In genomic region chr1:34077422-34077790, GRCm38 (mm10) we compare ENCODE assay signal across 12 mouse cellular contexts.
DNase-seq lines count a peak whose midpoint lies in the region; ATAC-seq and TF ChIP-seq lines count a peak whose summit lies in the region.
"Had no signal": no experiment of that assay in that cellular context is flagged by ENCODE, and none has a peak within 500 bp of the region (broad histone marks: within the 10 kb centered on the region; RNA-seq: fewer than 3 reads in every experiment).

No protein-coding gene starts in this region.

- H3K79me2 ChIP-seq in heart, adult 2 months (replicated peaks; ENCODE audit: control insufficient read depth, insufficient read depth, low read length) = peaks cover 7% of the 10 kb centered on the region

- H3K4me3 ChIP-seq in heart, postnatal 0 days (ENCODE audit: low read depth, low read length) = peak overlapping the region; percentile 30; the same call in 1 of the 2 replicates
- no peak overlapping the region for H3K4me3 ChIP-seq in heart, adult 2 months
- H3K4me3 ChIP-seq in ES-Bruce4 (ENCODE audit: low read depth, low read length) = peak overlapping the region; percentile 63
- H3K4me3 ChIP-seq in embryonic facial prominence, embryonic 12.5 days = 0 out of 2 replicates have a peak overlapping the region, but pooled peaks have one; percentile 5
- H3K4me3 ChIP-seq in limb, embryonic 15.5 days = peak overlapping the region; percentile 19; the same call in 1 of the 2 replicates

- no peak overlapping the region for H3K9ac ChIP-seq in heart, postnatal 0 days (replicated peaks; ENCODE audit: low read depth, low read length)
- no peak overlapping the region for H3K9ac ChIP-seq in heart, adult 2 months (ENCODE audit: low read depth, low read length)
- peak overlapping the region; percentile 71 for H3K9ac ChIP-seq in ES-Bruce4 (ENCODE audit: low read depth, poor library complexity, severe bottlenecking)
- no peak overlapping the region for H3K9ac ChIP-seq in embryonic facial prominence, embryonic 12.5 days
- no peak overlapping the region for H3K9ac ChIP-seq in limb, embryonic 15.5 days

- no peaks in the 10 kb centered on the region for H3K9me3 ChIP-seq in heart, postnatal 0 days (replicated peaks; ENCODE audit: control insufficient read depth, low read length)
- no peaks in the 10 kb centered on the region for H3K9me3 ChIP-seq in ES-Bruce4 (replicated peaks; ENCODE audit: control insufficient read depth, insufficient read depth, low read length, poor library complexity, severe bottlenecking)
- H3K9me3 ChIP-seq in embryonic facial prominence, embryonic 12.5 days = no peaks in the 10 kb centered on the region
- H3K9me3 ChIP-seq in limb, embryonic 15.5 days = no peaks in the 10 kb centered on the region
- H3K9me3 ChIP-seq: G1E had no signal

- intact Hi-C loops in heart, adult 2 months (cut with DNase I) = no loop called here

- ATAC-seq in heart, postnatal 0 days (ENCODE audit: insufficient read depth, low read depth) = peak; percentile 58; the same call in 1 of the 2 replicates
- ATAC-seq in embryonic facial prominence, embryonic 12.5 days (ENCODE audit: insufficient number of reproducible peaks, insufficient read depth, low FRiP score, low TSS enrichment) = peak; percentile 64; the same call in 1 of the 2 replicates
- ATAC-seq in limb, embryonic 15.5 days (ENCODE audit: insufficient number of reproducible peaks, low FRiP score, low TSS enrichment, low read depth) = no peak
- ATAC-seq in erythroblast, adult 5-6 weeks (replicated peaks; ENCODE audit: low FRiP score, poor library complexity, severe bottlenecking) = no peak

- no peak for TF ChIP-seq EP300 in heart, postnatal 0 days (IDR thresholded peaks at IDR 0.05; ENCODE audit: low read depth)
- TF ChIP-seq EP300 in heart, adult 2 months (IDR thresholded peaks at IDR 0.05; ENCODE audit: insufficient read depth, low read depth, low read length) = no peak
- 0 out of 2 replicates have a peak, but pooled peaks have one; percentile 49 for TF ChIP-seq EP300 in ES-Bruce4 (IDR thresholded peaks at IDR 0.05; ENCODE audit: insufficient read depth, low read depth, low read length)

- H3K27me3 ChIP-seq in heart, postnatal 0 days (ENCODE audit: control insufficient read depth, insufficient read depth, low read length) = no peaks in the 10 kb centered on the region
- no peaks in the 10 kb centered on the region for H3K27me3 ChIP-seq in heart, adult 2 months (ENCODE audit: control insufficient read depth, insufficient read depth, low read length)
- H3K27me3 ChIP-seq in ES-Bruce4 (ENCODE audit: control insufficient read depth, insufficient read depth, low read length, poor library complexity, severe bottlenecking) = no peaks in the 10 kb centered on the region
- no peaks in the 10 kb centered on the region for H3K27me3 ChIP-seq in embryonic facial prominence, embryonic 12.5 days
- H3K27me3 ChIP-seq in limb, embryonic 15.5 days = no peaks in the 10 kb centered on the region

- TF ChIP-seq POLR2A in heart, adult 2 months (IDR thresholded peaks at IDR 0.05; ENCODE audit: insufficient read depth, low read depth, low read length) = no peak
- TF ChIP-seq POLR2A in ES-Bruce4 (IDR thresholded peaks at IDR 0.05; ENCODE audit: insufficient read depth, low read length) = no peak

- H3K4me1 ChIP-seq in heart, postnatal 0 days (ENCODE audit: control insufficient read depth, insufficient read depth) = peaks cover 38% of the 10 kb centered on the region
- peaks cover 8% of the 10 kb centered on the region for H3K4me1 ChIP-seq in heart, adult 2 months (ENCODE audit: control insufficient read depth, insufficient read depth, low read length)
- peaks cover 1% of the 10 kb centered on the region for H3K4me1 ChIP-seq in ES-Bruce4 (ENCODE audit: control insufficient read depth, insufficient read depth, low read length)
- H3K4me1 ChIP-seq in embryonic facial prominence, embryonic 12.5 days = peaks cover 24% of the 10 kb centered on the region
- peaks cover 23% of the 10 kb centered on the region for H3K4me1 ChIP-seq in limb, embryonic 15.5 days

- no peak overlapping the region for H3K27ac ChIP-seq in heart, postnatal 0 days (ENCODE audit: low read depth)
- no peak overlapping the region for H3K27ac ChIP-seq in heart, adult 2 months
- peak overlapping the region; percentile 91 for H3K27ac ChIP-seq in ES-Bruce4 (ENCODE audit: insufficient read depth, low read length)
- no peak overlapping the region for H3K27ac ChIP-seq in embryonic facial prominence, embryonic 12.5 days
- no peak overlapping the region for H3K27ac ChIP-seq in limb, embryonic 15.5 days

- H3K4me2 ChIP-seq in heart, postnatal 0 days (ENCODE audit: low read depth, low read length) = peak overlapping the region; percentile 53
- peak overlapping the region; percentile 44 for H3K4me2 ChIP-seq in embryonic facial prominence, embryonic 12.5 days (replicated peaks)
- H3K4me2 ChIP-seq in limb, embryonic 15.5 days = peak overlapping the region; percentile 26; the same call in 1 of the 2 replicates

- no peaks in the 10 kb centered on the region for H3K36me3 ChIP-seq in heart, postnatal 0 days (replicated peaks; ENCODE audit: control insufficient read depth, insufficient read depth, low read length)
- peaks cover 5% of the 10 kb centered on the region for H3K36me3 ChIP-seq in heart, adult 2 months (ENCODE audit: control insufficient read depth, insufficient read depth, low read length)
- H3K36me3 ChIP-seq in ES-Bruce4 (ENCODE audit: control insufficient read depth, insufficient read depth, low read length, poor library complexity, severe bottlenecking) = no peaks in the 10 kb centered on the region
- H3K36me3 ChIP-seq in embryonic facial prominence, embryonic 12.5 days = no peaks in the 10 kb centered on the region
- H3K36me3 ChIP-seq in limb, embryonic 15.5 days = no peaks in the 10 kb centered on the region
- H3K36me3 ChIP-seq: G1E had no signal

- TF ChIP-seq CTCF in heart, postnatal 0 days (IDR thresholded peaks at IDR 0.05; ENCODE audit: low read depth) = no peak
- no peak for TF ChIP-seq CTCF in heart, adult 2 months (IDR thresholded peaks at IDR 0.05)
- no peak for TF ChIP-seq CTCF in ES-Bruce4 (IDR thresholded peaks at IDR 0.05; ENCODE audit: low read depth, low read length)

- no peak for DNase-seq in heart, postnatal 0 days (ENCODE audit: low spot score)
- DNase-seq in heart, adult 2 months = no peak
- DNase-seq in left cerebral cortex, adult 9 months (ENCODE audit: low spot score in 2 of 2) = no peak
- no peak for DNase-seq in gastrocnemius, adult 18-20 months (ENCODE audit: low spot score)
- DNase-seq: adrenal gland, adult 2 months; cerebellum, adult 2 months; kidney, adult 11 months had no signal

- WGBS in heart, postnatal 0 days = 25% methylated on average over 5 of the region's 7 CpGs
- 30% methylated on average over 7 of the region's 7 CpGs for WGBS in heart, adult 2 months
- WGBS in embryonic facial prominence, embryonic 12.5 days = 17% methylated on average over 7 of the region's 7 CpGs
- 14% methylated on average over 7 of the region's 7 CpGs for WGBS in limb, embryonic 15.5 days

Comparison
In these comparisons a context has a peak if more than half of its experiments do, and no peak if none do; other contexts are left out.
1. ATAC-seq: peak in heart, postnatal 0 days (single experiment) and embryonic facial prominence, embryonic 12.5 days (single experiment); none in limb, embryonic 15.5 days (single experiment) and erythroblast, adult 5-6 weeks (single experiment).
2. Peak in every context shown above with its lines, with median percentiles within 50 percentile points of each other: H3K4me2 ChIP-seq.